Mouse (Mus musculus): ENCODE data around the gene Galt.
A peak's percentile ranks its signal among the peaks of the same experiment; 100 is the strongest.
"Not testable (repeated sequence)": the region's sequence is repeated elsewhere in the genome, so short reads cannot be mapped to it uniquely, and the experiment has no call there.

Galt gene

GRCm38 (mm10) chr4:41740380-41741157, 14.5 kb upstream of the Galt start:
- peak; percentile 57 for DNase-seq (ENCODE audit: low read depth, low spot score)

GRCm38 (mm10) chr4:41741158-41741560, 13.9 kb upstream of the Galt start:
- DNase-seq (ENCODE audit: low read depth, low spot score), result peak; percentile 99

GRCm38 (mm10) chr4:41744131-41744530, 10.9 kb upstream of the Galt start:
- no peak for DNase-seq (ENCODE audit: low read depth, low spot score)

GRCm38 (mm10) chr4:41745021-41745420, 10.0 kb upstream of the Galt start:
- DNase-seq (ENCODE audit: low read depth, low spot score), result no peak

GRCm38 (mm10) chr4:41755338-41756305, 594 bp downstream of the Galt start, which contains the start of gene Sigmar1:
TSS of gene Sigmar1 (minus strand) at chr4:41756157.
- peak; percentile 97 for DNase-seq (ENCODE audit: low read depth, low spot score)

- DNase-seq (ENCODE audit: low read depth, low spot score), result no peak
Observed at GRCm38 (mm10) chr4:41756440-41756839, 1.4 kb downstream of the Galt start.

- no peak for DNase-seq (ENCODE audit: low read depth, low spot score)
Observed at GRCm38 (mm10) chr4:41757321-41757720, 2.3 kb downstream of the Galt start.

- DNase-seq (ENCODE audit: low read depth, low spot score), result peak; percentile 57
Observed at GRCm38 (mm10) chr4:41758021-41758420, 3.0 kb downstream of the Galt start.

GRCm38 (mm10) chr4:41758701-41759100, 3.7 kb downstream of the Galt start:
- DNase-seq (ENCODE audit: low read depth, low spot score), result no peak

- DNase-seq (ENCODE audit: low read depth, low spot score), result no peak
Observed at GRCm38 (mm10) chr4:41759206-41759605, 4.2 kb downstream of the Galt start.

- DNase-seq (ENCODE audit: low read depth, low spot score), result peak; percentile 24
Observed at GRCm38 (mm10) chr4:41759656-41760287, 4.7 kb downstream of the Galt start.

GRCm38 (mm10) chr4:41760288-41760721, 5.3 kb downstream of the Galt start:
- DNase-seq (ENCODE audit: low read depth, low spot score), result peak; percentile 96

- DNase-seq (ENCODE audit: low read depth, low spot score), result no peak
Observed at GRCm38 (mm10) chr4:41760911-41761310, 5.9 kb downstream of the Galt start.

GRCm38 (mm10) chr4:41761680-41762079, 6.7 kb downstream of the Galt start:
- no peak for DNase-seq (ENCODE audit: low read depth, low spot score)

GRCm38 (mm10) chr4:41762099-41762687, 7.2 kb downstream of the Galt start:
- no peak for DNase-seq (ENCODE audit: low read depth, low spot score)

GRCm38 (mm10) chr4:41762688-41763114, 7.7 kb downstream of the Galt start:
- DNase-seq (ENCODE audit: low read depth, low spot score), result not testable (repeated sequence)

GRCm38 (mm10) chr4:41763176-41763575, 8.1 kb downstream of the Galt start:
- DNase-seq (ENCODE audit: low read depth, low spot score), result not testable (repeated sequence)

GRCm38 (mm10) chr4:41767301-41767700, 12.3 kb downstream of the Galt start:
- not testable (repeated sequence) for DNase-seq (ENCODE audit: low read depth, low spot score)

- DNase-seq (ENCODE audit: low read depth, low spot score), result not testable (repeated sequence)
Observed at GRCm38 (mm10) chr4:41772946-41773345, 17.9 kb downstream of the Galt start.

- peak; percentile 75 for DNase-seq (ENCODE audit: low read depth, low spot score)
Observed at GRCm38 (mm10) chr4:41773502-41773901, 18.5 kb downstream of the Galt start.

- DNase-seq (ENCODE audit: low read depth, low spot score), result peak; percentile 83
Observed at GRCm38 (mm10) chr4:41774002-41774401, 19.0 kb downstream of the Galt start, which contains the start of gene Ccl27a. TSS of gene Ccl27a (minus strand) at chr4:41774247.
